Mouse (Mus musculus) layer of hippocampus, adult 18-20 months (tissue): ENCODE data around the gene Gm19668. TPM values are rescaled to one million over a fixed set of nuclear protein-coding genes. Genes with fewer than 3 reads are reported as not detected.
"Not testable (repeated sequence)": the region's sequence is repeated elsewhere in the genome, so short reads cannot be mapped to it uniquely, and the experiment has no call there.

Source experiments
- DNase-seq, 2 experiments: peaks; one replicate each; pipeline ENCODE4 v3.0.0; 2022; ENCODE audit warnings: low spot score in 2 of 2
- long read RNA-seq: library from polyadenylated mRNA; stranded (forward); transcript quantifications from one replicate; pipeline ENCODE4 v2.0.0, GENCODE M21; 2021
- total RNA-seq, 2 experiments: library from RNA; stranded (reverse); gene quantifications; 2 replicates each; pipeline ENCODE4 v1.2.3; 2021

The Gm19668 gene
- total RNA-seq: not detected
- long read RNA-seq: 0 reads

- no peak for DNase-seq
Observed at GRCm38 (mm10) chr10:77798921-77799508, at the start of gene Gm19668. Gene Gm19668 (minus strand): TSS chr10:77799133.

GRCm38 (mm10) chr10:77847538-77847937 lies 48.6 kb upstream of the Gm19668 start:
- no peak for DNase-seq

- no peak for DNase-seq
Observed at GRCm38 (mm10) chr10:77846961-77847360, 48.0 kb upstream of the Gm19668 start.

- no peak for DNase-seq
Observed at GRCm38 (mm10) chr10:77846503-77846902, 47.6 kb upstream of the Gm19668 start, which contains the start of gene Gm36176. Gene Gm36176 (plus strand): TSS chr10:77846803.

DNA sequence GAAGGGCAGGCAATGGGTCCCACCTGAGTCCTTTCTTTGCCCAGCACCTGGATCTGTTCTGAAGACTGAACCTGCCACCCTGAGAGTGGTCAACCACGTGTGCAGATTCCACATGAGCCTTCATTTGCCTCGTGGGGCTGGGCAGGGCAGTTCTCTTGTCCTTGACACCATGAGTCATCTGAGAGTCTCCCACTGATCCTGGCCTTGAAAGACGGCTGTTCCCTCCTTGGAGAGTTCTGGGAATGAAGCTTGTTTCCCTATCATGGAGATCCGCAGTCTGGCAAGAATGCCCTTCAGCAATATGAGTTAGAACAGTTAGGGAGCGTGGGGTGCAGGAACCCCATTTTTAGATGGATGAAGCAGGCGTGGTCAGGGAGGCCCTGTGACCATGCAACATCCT lies 40.1 kb upstream of the Gm19668 start:
- no peak for DNase-seq

- peak in 1 of 2 experiments; percentile 6 for DNase-seq
Observed at GRCm38 (mm10) chr10:77835647-77836046, 36.7 kb upstream of the Gm19668 start, which contains the start of gene Krtap10-10. Gene Krtap10-10 (plus strand): TSS chr10:77835947.

GRCm38 (mm10) chr10:77826951-77827350 lies 28.0 kb upstream of the Gm19668 start, which contains the start of gene Krtap10-4:
Gene Krtap10-4 (minus strand): TSS chr10:77827095.
- no peak for DNase-seq

GRCm38 (mm10) chr10:77819203-77819602 lies 20.3 kb upstream of the Gm19668 start:
- DNase-seq: no peak

DNA sequence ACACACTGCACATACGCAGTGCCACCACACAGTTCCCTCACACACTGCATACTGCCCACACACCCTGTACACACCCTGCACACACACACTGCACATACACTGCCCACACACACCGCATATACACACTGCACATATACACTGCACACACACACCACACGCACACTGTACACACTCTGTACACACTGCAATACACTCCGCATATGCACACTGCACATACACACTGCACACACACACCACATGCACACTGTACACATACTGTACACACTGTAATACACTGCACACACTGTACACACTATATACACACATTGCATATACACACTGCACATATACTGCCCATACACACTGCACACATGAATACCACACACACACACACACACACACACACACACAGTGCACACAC lies 19.6 kb upstream of the Gm19668 start:
- DNase-seq: no peak

DNA sequence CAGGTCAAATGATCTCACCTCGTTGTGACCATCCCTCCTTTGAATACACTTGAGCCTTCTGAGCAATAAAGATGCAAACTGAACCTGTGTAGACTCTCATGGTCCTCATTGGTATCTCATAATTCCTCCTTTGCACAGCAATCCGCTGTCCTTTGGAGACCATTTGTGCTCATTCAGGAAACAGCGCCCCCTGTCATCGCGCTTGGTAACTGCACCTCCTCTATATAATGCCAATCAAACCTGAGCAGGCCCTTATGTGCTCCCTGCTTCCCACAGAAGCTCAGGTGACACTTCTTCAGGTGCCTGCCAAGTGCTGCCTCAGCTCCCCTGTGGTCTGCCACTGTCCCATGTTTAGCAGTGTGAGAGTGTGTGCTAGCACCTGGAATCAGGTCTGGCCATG lies 16.6 kb upstream of the Gm19668 start:
- DNase-seq: no peak

- DNase-seq: no peak
Observed at GRCm38 (mm10) chr10:77814382-77814781, 15.4 kb upstream of the Gm19668 start, which contains the start of gene Gm2696. Gene Gm2696 (plus strand): TSS chr10:77814682.

- no peak for DNase-seq
Observed at GRCm38 (mm10) chr10:77811743-77812142, 12.8 kb upstream of the Gm19668 start, which contains the start of gene Gm9507. Gene Gm9507 (minus strand): TSS chr10:77811843.

DNA sequence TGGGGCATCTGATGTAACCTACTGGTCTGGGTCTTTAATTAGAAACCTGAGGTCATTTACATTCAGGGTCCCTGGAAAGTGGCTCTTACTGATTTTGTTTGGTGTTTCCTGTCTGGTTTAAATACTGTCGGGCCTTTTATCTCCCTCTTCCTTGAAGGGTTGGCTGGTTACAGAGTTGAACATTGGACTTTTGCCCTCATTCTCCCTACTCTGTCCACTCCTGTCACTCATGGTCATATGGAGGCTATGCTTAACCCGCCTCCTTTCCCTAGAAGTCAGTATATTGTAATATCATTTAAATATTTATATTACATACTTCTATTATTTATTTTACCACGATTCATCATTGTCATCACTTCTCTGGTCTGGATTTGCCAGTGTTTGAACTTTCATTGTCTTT lies 5.2 kb upstream of the Gm19668 start:
- no peak for DNase-seq

- not testable (repeated sequence) for DNase-seq
Observed at GRCm38 (mm10) chr10:77798164-77798920, 591 bp downstream of the Gm19668 start.

DNA sequence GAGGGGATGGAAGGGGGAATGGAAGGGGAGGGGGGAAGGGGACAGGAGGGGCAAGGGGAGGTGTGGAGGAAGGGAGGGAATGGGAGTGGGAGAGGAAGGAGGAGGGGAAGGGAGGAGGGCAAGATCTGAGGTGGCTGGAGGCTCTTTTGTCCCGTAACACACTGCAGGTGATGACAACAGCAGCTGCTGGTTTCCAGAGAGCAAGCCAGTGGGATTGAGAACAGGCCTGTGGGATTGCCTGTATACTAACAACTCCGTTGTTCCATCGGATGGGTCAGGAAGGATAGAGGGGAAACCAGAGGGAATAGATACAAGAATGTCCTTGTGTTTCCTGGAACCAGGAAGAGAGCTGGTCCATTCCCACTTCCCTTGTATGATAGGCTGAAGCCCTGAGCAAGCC lies 1.3 kb downstream of the Gm19668 start:
- no peak for DNase-seq

GRCm38 (mm10) chr10:77794976-77795375 lies 4.0 kb downstream of the Gm19668 start, which contains the start of gene Gm9639:
Gene Gm9639 (minus strand): TSS chr10:77795076.
- no peak for DNase-seq

DNA sequence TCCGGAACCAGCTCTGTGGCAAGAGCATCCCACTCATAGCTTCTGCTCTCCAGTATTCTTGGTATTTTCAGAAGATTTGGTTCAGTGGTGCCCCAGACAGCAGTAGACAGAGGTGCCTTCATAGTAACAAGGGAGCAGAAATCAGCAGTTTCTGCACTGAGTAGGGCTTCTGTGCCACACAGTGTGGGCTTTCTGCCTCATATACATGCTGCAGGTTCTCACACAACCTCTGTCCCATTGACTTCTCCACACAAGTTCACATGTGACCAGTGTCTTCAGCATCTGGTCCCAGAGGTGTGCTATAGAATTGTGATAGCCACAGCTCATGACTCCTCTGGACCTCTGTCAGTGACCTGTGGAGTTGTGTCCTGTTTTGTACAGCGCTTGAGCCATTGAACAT lies 10.3 kb downstream of the Gm19668 start:
- DNase-seq: no peak

DNA sequence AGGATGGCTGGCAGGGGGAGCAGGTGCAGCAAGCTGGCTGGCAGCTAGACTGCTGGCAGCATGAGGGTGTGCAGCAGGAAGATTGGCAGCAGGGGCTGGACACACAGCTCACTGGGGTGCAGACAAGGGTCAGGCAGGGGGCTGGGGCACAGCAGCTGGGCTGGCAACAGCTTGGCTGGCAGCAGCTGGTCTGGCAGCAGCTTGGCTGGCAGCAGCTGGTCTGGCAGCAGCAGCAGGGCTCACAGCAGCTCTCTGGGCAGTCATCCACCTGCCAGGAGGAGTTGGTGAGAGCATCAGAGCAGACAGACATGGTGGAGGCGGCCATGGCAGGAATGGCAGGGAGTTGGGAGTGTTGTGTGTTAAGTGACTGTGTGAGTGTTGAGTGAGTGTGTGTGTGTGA lies 11.1 kb downstream of the Gm19668 start, which contains the start of gene Gm7137:
TSS of gene Gm7137 (minus strand) at position 325 of the 400 bp plus-strand sequence.
- DNase-seq: not testable (repeated sequence)

- not testable (repeated sequence) for DNase-seq
Observed at GRCm38 (mm10) chr10:77783396-77783795, 15.5 kb downstream of the Gm19668 start.

DNA sequence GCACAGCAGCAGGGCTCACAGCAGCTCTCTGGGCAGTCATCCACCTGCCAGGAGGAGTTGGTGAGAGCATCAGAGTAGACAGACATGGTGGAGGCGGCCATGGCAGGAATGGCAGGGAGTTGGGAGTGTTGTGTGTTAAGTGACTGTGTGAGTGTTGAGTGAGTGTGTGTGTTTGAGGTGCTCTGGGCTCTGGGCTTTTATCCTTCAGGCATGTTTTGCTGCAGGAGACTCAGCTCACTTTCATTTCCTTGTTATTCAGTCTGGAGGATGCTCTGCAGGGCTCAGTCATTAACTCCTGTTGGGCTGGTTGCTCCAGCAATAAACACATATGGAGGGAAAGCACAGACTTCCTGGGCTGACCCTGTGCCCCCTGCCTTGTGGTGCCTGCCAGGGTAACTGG lies 16.5 kb downstream of the Gm19668 start, which contains the start of gene Gm3250:
TSS of gene Gm3250 (minus strand) at position 101 of the 400 bp plus-strand sequence.
- not testable (repeated sequence) for DNase-seq

DNA sequence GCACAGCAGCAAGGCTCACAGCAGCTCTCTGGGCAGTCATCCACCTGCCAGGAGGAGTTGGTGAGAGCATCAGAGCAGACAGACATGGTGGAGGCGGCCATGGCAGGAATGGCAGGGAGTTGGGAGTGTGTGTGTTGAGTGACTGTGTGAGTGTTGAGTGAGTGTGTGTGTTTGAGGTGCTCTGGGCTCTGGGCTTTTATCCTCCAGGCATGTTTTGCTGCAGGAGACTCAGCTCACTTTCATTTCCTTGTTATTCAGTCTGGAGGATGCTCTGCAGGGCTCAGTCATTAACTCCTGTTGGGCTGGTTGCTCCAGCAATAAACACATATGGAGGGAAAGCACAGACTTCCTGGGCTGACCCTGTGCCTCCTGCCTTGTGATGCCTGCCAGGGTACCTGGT lies 22.1 kb downstream of the Gm19668 start, which contains the start of gene Gm7138:
TSS of gene Gm7138 (minus strand) at position 101 of the 400 bp plus-strand sequence.
- DNase-seq: not testable (repeated sequence)

- DNase-seq: not testable (repeated sequence)
Observed at GRCm38 (mm10) chr10:77772142-77772541, 26.8 kb downstream of the Gm19668 start.
